ENCODE assay signal across 8 mouse cellular contexts in the genomic region with DNA sequence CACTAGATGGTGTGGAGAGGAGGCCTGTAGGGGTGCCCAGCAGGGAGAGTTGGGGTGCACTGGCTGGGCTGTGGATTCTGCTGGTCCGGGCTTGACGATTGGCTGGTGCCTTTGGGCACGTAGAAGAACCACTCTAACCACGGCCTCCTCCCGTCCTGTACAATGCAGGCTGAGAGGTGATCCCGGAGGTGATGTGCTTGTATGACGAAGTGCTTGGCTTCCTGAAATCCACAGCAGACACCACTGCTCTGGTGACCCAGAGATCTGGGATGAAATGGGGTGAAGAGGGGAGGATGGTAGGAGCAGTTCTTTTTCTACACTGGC. TPM values are rescaled to one million over a fixed set of nuclear protein-coding genes. Genes with fewer than 3 reads are reported as not detected.
DNase-seq lines count a peak whose midpoint lies in the region; ATAC-seq and TF ChIP-seq lines count a peak whose summit lies in the region.

No protein-coding gene starts in this region.

- peak overlapping the region; percentile 91 for H3K4me2 ChIP-seq in hindbrain, embryonic 12.5 days (replicated peaks)
- peak overlapping the region; percentile 82 for H3K4me2 ChIP-seq in midbrain, embryonic 13.5 days (replicated peaks)

- DNase-seq in heart, postnatal 4 days, result peak; percentile 18
- DNase-seq in heart, adult 18-20 months, result no peak
- DNase-seq in cerebellum, adult 2 months, result peak; percentile 29 to 46
- no peak for DNase-seq in spleen, postnatal 4 days (ENCODE audit: low spot score in 2 of 2)
- no peak for DNase-seq in gastrocnemius, postnatal 25 days
- no peak for DNase-seq in thymus, postnatal 10 days (ENCODE audit: low spot score in 2 of 2)

- H3K9ac ChIP-seq in hindbrain, embryonic 12.5 days, result peak overlapping the region; percentile 70
- peak overlapping the region; percentile 79 for H3K9ac ChIP-seq in midbrain, embryonic 13.5 days (replicated peaks)

- peak overlapping the region; percentile 52 for H3K4me3 ChIP-seq in cerebellum, adult 2 months (replicated peaks; ENCODE audit: insufficient read depth, low read depth, low read length)
- H3K4me3 ChIP-seq in hindbrain, embryonic 12.5 days, result peak overlapping the region; percentile 48
- H3K4me3 ChIP-seq in midbrain, embryonic 13.5 days (replicated peaks), result peak overlapping the region; percentile 82

- H3K27me3 ChIP-seq in cerebellum, adult 2 months (ENCODE audit: control insufficient read depth, insufficient read depth, low read length), result no peaks in the 10 kb centered on the region
- no peaks in the 10 kb centered on the region for H3K27me3 ChIP-seq in hindbrain, embryonic 12.5 days
- H3K27me3 ChIP-seq in midbrain, embryonic 13.5 days, result no peaks in the 10 kb centered on the region

- H3K27ac ChIP-seq in cerebellum, adult 2 months (ENCODE audit: insufficient read depth, low read length), result no peak overlapping the region
- peak overlapping the region; percentile 91 for H3K27ac ChIP-seq in hindbrain, embryonic 12.5 days
- H3K27ac ChIP-seq in midbrain, embryonic 13.5 days, result peak overlapping the region; percentile 76

- no peak for TF ChIP-seq CTCF in cerebellum, adult 2 months (IDR thresholded peaks at IDR 0.05; ENCODE audit: borderline replicate concordance, insufficient read depth, low read depth, low read length)

- TF ChIP-seq POLR2A in cerebellum, adult 2 months (IDR thresholded peaks at IDR 0.05; ENCODE audit: borderline replicate concordance, insufficient read depth, low read length), result no peak

- ATAC-seq in hindbrain, embryonic 12.5 days (ENCODE audit: low FRiP score), result peak; percentile 15
- peak; percentile 34 for ATAC-seq in midbrain, embryonic 13.5 days

- no peaks in the 10 kb centered on the region for H3K9me3 ChIP-seq in hindbrain, embryonic 12.5 days (replicated peaks)
- no peaks in the 10 kb centered on the region for H3K9me3 ChIP-seq in midbrain, embryonic 13.5 days

- peaks cover 14% of the 10 kb centered on the region for H3K36me3 ChIP-seq in hindbrain, embryonic 12.5 days
- peaks cover 24% of the 10 kb centered on the region for H3K36me3 ChIP-seq in midbrain, embryonic 13.5 days

- peaks cover 18% of the 10 kb centered on the region for H3K4me1 ChIP-seq in cerebellum, adult 2 months (ENCODE audit: control insufficient read depth, insufficient read depth, low read length)
- H3K4me1 ChIP-seq in hindbrain, embryonic 12.5 days, result peaks cover 60% of the 10 kb centered on the region
- H3K4me1 ChIP-seq in midbrain, embryonic 13.5 days (replicated peaks), result peaks cover 68% of the 10 kb centered on the region

- WGBS in cerebellum, adult 2 months, result 5% methylated on average over 7 of the region's 7 CpGs
- WGBS in hindbrain, embryonic 12.5 days, result 5% methylated on average over 7 of the region's 7 CpGs
- 2% methylated on average over 7 of the region's 7 CpGs for WGBS in midbrain, embryonic 13.5 days

RNA-seq across cellular contexts. Expression of a gene that starts 36.4 kb away (rescaled TPM):
- 10 to 100 TPM; 50.6 to 58.0 TPM for total RNA-seq in heart, postnatal 4 days (2021)
- total RNA-seq in heart, adult 18-20 months (2021), result 10 to 100 TPM; 18.0 to 23.0 TPM
- 39.3 and 42.5 TPM in 2 replicates for polyA plus RNA-seq in cerebellum, adult 2 months (2012; rRNA removed)
- polyA plus RNA-seq in hindbrain, embryonic 12.5 days (2016; fragmentation: Nextera tagmentation; extraction: Ambion mirVana), result 40.2 and 43.0 TPM in 2 replicates
- polyA plus RNA-seq in midbrain, embryonic 13.5 days (2015; fragmentation: Nextera tagmentation; extraction: Ambion mirVana), result 32.7 and 33.8 TPM in 2 replicates
- 10 to 100 TPM; 17.3 to 21.6 TPM for total RNA-seq in gastrocnemius, postnatal 25 days (2021)

Comparison
In these comparisons a context has a peak if more than half of its experiments do, and no peak if none do; other contexts are left out.
1. DNase-seq: peak in heart, postnatal 4 days (single experiment) and cerebellum, adult 2 months (2 of 2); none in heart, adult 18-20 months (0 of 2), spleen, postnatal 4 days (0 of 2), gastrocnemius, postnatal 25 days (single experiment) and thymus, postnatal 10 days (0 of 2).
2. Peak in every context shown above with its lines, with median percentiles within 50 percentile points of each other: H3K4me3 ChIP-seq.